Mouse (Mus musculus) kidney, postnatal 36 days (tissue): ENCODE results near the gene Pygm.

Experiments used
- DNase-seq, 2 experiments: peaks; one replicate each; pipeline ENCODE4 v3.0.0; 2021 to 2022; ENCODE audit warnings: mixed read lengths in 2 of 2

Pygm gene

DNA sequence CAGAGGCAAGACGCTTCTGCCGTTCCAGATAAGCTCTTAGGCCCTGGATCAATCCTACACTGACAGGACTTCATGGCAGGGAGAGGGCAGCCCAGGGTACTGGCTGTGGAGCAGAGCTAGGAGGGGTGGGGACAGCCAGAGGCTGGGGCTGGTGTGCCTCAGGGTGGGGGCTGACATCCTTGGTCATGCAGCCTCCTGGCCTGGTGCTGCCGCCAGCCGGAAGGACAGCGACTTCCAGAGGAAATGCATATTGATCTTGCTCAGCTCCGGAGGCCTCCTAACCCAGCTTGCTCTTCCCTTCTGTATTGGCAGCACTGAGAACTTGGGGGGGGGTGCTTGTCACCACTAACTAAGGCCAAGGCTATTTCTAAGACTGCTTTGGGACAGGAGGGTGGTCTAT, 31.3 kb downstream of the Pygm start:
- peak; percentile 50 to 55 for DNase-seq

- no peak for DNase-seq
These were observed 32.0 kb downstream of the Pygm start for GRCm38 (mm10) chr19:6416124-6416770.

GRCm38 (mm10) chr19:6416894-6417761, 32.9 kb downstream of the Pygm start:
- DNase-seq: no peak

- peak; percentile 80 to 89 for DNase-seq
These were observed 34.2 kb downstream of the Pygm start, which contains the start of gene Nrxn2 for GRCm38 (mm10) chr19:6418233-6418879. Nrxn2 (plus strand) TSS chr19:6418731.

DNA sequence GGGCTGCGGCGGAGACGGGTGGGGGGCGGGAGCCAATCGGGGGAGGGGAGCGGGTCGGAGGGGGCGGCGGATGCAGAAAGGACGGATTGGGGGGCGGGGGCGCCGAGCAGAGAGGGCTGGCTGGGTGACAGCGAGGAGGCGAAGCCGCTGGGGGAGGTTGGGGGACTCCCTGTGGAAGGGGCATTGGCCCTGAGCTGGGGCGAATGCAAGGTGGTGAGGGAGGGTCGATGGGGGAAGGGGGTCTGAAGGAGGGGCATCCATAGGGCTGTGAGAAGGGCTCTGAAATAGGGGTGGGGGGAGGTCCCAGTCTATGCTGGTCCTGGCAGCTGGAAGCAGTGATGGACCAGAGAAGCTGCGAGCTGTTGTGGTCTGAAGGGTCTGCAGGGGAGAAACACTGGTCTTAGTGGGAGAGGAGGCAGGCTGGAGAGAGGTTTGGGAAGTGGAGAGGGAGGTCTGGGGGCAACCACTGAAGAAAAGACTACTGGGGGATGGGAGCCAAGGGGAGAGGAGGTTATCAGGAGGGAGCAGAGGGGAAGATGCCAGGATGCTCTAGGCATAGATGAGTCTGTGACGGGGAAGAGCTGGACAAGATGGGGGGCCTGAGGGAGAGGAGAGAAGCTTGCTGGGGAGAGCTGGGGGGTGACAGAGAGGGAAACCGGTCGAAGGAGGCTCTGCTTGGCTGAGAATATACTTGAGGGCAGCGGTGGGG, 34.9 kb downstream of the Pygm start:
- DNase-seq: no peak

DNA sequence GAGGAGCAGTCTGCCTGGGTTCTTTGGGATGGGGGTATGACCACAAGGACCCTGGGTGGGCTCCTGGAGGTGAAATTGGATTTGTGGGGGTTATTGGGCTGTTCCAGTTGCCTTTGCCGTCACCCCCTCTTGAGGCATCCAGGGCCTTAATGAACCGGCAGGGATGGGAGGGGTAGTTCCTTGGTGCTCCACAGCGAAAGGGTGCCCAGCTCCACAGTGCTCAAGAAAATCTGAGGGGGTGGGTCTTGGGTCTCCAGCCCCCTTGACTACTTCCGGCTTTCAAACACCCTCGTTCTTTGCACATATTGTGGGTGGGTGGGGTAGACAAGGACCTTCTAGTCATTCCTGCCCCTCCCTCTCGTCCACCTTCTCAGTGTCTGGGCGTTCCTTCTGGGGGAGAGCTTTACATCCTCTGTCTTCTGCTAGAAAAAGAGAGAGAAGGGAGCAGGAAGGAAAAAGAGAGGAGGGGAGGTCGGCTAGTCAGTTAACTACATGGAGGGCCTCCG, 35.7 kb downstream of the Pygm start:
- no peak for DNase-seq

DNA sequence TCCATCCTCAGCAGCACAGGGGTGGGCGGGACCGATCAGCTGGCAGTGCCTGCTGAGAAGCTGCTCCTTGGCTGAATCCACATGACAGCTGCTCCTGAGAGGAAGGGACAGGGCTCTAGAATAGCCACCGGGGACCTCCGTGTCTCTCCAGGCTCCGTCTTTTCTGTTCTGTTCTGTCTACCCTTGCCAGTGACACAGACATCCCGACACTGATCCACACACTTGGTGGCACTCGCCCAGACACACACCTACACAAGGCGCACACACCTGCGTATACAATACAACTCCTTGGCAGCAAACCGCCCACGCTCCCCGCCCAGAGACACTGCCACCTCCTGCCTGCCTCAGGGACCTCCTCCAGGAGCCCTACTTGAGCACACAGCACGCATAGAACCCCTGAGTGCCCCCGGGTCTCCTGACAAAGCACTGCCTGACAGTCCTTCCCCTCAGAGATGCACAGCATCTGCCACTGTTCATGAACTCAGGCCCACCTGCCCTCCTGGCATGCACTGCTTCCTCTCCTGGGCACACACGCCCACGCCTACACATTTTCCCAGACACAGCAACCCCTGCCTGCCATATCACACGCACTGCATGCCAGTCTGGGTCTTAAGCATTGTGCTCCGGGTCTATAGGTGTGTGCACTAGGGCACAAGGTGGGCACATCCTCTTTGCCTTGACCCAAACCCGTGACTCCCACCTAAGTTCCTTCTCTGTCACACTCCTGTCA, 36.4 kb downstream of the Pygm start:
- no peak for DNase-seq

DNA sequence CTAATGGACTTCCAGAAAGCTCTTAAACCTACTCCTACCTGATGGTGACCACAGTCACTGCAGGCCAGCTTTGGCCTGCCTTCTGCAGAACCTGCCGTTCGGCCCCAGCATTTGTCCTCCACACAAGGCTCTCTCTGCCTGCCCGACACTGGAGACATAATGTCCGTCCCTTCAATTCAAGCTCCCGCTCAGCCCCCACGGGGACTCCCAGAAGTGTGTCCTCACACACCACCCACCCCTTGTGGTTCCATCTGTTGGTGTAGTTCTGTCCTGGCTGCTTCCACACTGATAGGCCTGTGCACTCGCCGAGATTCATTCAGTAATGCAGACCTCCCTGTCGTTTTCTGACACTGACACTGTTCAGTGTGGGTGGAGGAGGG, 37.0 kb downstream of the Pygm start:
- DNase-seq: no peak

GRCm38 (mm10) chr19:6422014-6422413, 37.8 kb downstream of the Pygm start:
- DNase-seq: no peak

DNA sequence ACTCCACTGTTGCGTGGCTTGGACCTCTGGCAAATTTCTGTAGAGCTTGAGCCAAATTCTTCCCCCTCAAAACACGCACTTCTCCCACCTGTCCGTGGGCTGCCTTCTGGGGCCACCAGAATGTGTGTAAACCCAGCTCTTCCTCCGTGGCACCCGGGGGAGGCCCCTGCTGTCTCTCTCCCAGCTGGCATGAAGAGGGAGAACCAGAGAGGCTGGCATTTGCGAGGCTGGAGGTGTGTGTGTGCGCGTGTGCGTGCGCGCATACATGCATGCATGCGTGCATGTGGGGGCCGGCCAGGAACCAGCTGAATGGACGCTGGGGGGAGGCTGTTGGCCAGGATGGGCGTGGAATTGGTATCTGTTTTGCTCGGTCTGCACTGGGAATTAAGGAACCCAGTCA, 39.0 kb downstream of the Pygm start:
- DNase-seq: no peak

DNA sequence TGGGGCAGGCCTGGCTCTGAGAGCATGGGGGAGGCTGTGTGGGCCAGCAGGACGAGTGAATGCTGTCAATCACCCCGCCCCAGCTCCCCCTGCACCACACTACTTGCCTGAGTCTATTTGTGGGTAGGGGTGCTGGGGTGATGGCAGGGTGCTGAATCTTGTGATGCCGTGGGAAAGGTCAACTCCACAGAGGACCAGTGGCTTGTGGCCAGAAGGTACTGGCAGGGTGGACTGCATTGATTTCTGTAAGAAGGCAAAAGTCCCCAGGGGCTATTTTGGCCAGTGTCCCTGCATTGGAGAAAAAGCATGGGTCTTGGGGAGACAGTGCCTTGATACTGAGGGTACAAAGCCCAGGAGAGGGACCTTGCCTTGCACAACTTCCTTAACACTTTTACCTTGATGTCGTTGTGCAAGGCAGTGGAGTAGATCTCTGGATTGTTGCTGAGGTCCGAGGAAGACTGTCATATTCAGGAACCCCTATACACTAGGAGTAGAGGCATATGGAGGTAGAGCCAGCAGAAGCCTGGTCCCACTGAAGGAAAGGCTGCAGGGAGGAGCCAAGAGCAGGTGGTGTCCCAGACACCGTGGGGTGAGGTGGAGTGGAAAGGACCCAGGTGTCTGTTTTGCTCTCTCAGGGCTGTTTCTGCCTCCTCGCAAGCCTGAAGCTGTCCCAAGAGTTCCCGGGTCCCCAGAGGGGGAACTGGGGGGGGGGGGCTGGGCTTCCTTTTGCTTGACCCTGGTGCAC, 40.1 kb downstream of the Pygm start:
- DNase-seq: no peak

GRCm38 (mm10) chr19:6425595-6425994, 41.4 kb downstream of the Pygm start:
- DNase-seq: no peak

GRCm38 (mm10) chr19:6426703-6427500, 42.7 kb downstream of the Pygm start:
- peak; percentile 51 to 81 for DNase-seq

- DNase-seq: peak; percentile 24 to 65
These were observed 43.6 kb downstream of the Pygm start for GRCm38 (mm10) chr19:6427653-6428434.

GRCm38 (mm10) chr19:6428501-6429200, 44.5 kb downstream of the Pygm start:
- DNase-seq: peak in 1 of 2 experiments; percentile 40

GRCm38 (mm10) chr19:6443016-6443415, 58.8 kb downstream of the Pygm start:
- no peak for DNase-seq

DNA sequence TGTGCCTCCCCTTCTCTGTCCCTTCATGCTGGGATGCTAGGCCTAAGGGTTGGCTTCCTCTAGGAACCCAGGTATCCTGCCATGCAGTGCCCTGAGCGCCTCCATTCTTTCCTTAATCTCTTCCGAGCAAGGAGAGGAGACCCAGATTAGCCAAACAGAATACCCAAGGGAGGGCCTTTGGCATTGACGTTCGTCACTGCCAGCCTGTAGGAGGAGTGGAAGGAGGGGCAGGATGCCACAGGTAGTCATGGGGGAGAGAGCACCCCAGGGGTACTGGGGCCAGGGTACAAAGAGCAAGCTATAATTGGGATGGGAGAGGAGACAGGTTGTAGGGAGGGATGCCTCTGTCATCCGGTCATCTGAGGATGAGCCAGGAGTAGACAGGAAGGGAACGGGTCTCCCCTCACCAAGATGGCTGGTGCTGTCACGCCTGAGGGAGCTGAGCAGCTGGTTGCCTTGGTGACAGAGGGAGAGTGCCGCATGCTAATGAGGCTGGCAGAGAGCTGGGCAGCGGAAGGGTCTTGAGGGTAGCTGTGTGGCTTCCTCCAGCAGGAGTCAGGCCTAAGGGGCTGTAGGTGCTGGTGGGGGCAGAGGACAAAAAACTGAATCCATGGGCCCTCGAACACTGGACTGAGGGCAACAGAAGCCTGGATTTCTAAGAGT, 61.7 kb downstream of the Pygm start:
- no peak for DNase-seq

DNA sequence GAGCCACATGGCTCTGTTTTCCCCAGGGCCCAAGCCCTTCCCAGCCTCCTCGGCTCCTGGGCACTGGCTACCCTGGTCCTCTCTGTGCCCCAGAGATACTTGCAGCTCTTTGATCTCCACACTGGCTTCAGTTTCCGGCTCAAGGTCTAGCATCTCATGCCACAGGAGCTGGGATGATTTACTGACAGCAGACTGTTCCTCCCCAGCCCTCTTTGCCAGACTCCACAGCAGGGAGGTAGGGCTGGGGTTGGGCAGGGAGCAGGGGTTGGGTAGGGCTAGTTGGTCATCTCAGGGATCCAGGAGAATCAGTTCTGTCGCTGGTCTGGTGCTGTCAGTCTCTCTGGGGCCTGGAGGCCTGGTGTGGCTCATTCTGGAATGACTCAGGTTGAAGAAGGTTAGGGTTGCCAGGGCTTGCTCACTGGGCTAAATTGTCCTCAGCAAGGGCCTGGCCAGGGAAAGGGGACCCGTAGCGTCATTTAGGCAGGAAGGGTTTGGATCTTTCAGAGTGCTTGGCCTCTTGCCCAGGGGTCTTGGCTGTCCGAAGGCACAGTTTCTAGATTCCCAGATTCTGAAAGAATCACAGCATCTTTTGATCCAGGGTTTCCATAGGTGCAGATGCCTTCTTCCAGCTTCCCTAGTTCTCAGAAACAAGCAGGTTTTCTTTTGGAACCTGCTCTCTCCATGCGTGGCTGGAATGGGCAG, 62.7 kb downstream of the Pygm start:
- no peak for DNase-seq
